Mouse (Mus musculus) erythroblast, adult 5-6 weeks (primary cell): ENCODE results near the gene Traf2. TPM values are rescaled to one million over a fixed set of nuclear protein-coding genes. Genes with fewer than 3 reads are reported as not detected.

Experiments
- total RNA-seq, 2 experiments: library from RNA; stranded (forward) in 1 of 2; stranded (reverse) in 1 of 2; fragments of 150-400 nt in 1 of 2; fragments of 200-764, 138-1000 nt in 1 of 2; gene quantifications; 2 replicates each; pipeline versions ENCODE4 v1.2.3 to v1.2.4; 2015 to 2017; ENCODE audit warnings: low replicate concordance in 2 of 2

The Traf2 gene
- total RNA-seq, 2 experiments from 2014 or later = 1.7 to 4.3 TPM

Other genes with a start within 250 kb of the Traf2 start
Only the 30 nearest of the 33 such genes appear.
- gene Man1b1, start 214.6 kb downstream of the Traf2 start, total RNA-seq (2015; ENCODE audit: low replicate concordance) = 4.6 and 11.1 TPM in 2 replicates
- gene Man1b1, start 214.6 kb downstream of the Traf2 start, total RNA-seq (2017; ENCODE audit: low replicate concordance) = 13.2 and 28.3 TPM in 2 replicates
- 13.3 TPM in 1 of 2 replicates, not detected in the other for gene Dpp7, start 190.6 kb downstream of the Traf2 start, total RNA-seq (2015; ENCODE audit: low replicate concordance)
- 2.6 TPM in 1 of 2 replicates, not detected in the other for gene Dpp7, start 190.6 kb downstream of the Traf2 start, total RNA-seq (2017; ENCODE audit: low replicate concordance)
- gene Uap1l1, start 181.3 kb downstream of the Traf2 start, total RNA-seq (2015; ENCODE audit: low replicate concordance) = 7.7 and 13.3 TPM in 2 replicates
- 0.51 and 3.9 TPM in 2 replicates for gene Uap1l1, start 181.3 kb downstream of the Traf2 start, total RNA-seq (2017; ENCODE audit: low replicate concordance)
- gene Sapcd2, start 174.6 kb downstream of the Traf2 start, total RNA-seq (2015; ENCODE audit: low replicate concordance) = 3.3 and 8.8 TPM in 2 replicates
- 0.98 and 8.0 TPM in 2 replicates for gene Sapcd2, start 174.6 kb downstream of the Traf2 start, total RNA-seq (2017; ENCODE audit: low replicate concordance)
- gene Entpd2, start 151.1 kb downstream of the Traf2 start, total RNA-seq (2015; ENCODE audit: low replicate concordance) = not detected in 2 replicates
- not detected in 2 replicates for gene Entpd2, start 151.1 kb downstream of the Traf2 start, total RNA-seq (2017; ENCODE audit: low replicate concordance)
- not detected in 2 replicates for gene Npdc1, start 147.6 kb downstream of the Traf2 start, total RNA-seq (2015; ENCODE audit: low replicate concordance)
- gene Npdc1, start 147.6 kb downstream of the Traf2 start, total RNA-seq (2017; ENCODE audit: low replicate concordance) = not detected in 2 replicates
- 2.7 and 4.0 TPM in 2 replicates for gene Fut7, start 123.7 kb downstream of the Traf2 start, total RNA-seq (2015; ENCODE audit: low replicate concordance)
- 4.4 and 4.5 TPM in 2 replicates for gene Fut7, start 123.7 kb downstream of the Traf2 start, total RNA-seq (2017; ENCODE audit: low replicate concordance)
- gene Abca2, start 118.2 kb downstream of the Traf2 start, total RNA-seq (2015; ENCODE audit: low replicate concordance) = 7.7 and 16.7 TPM in 2 replicates
- 4.5 and 7.3 TPM in 2 replicates for gene Abca2, start 118.2 kb downstream of the Traf2 start, total RNA-seq (2017; ENCODE audit: low replicate concordance)
- not detected in 2 replicates for gene Clic3, start 90.1 kb downstream of the Traf2 start, total RNA-seq (2015; ENCODE audit: low replicate concordance)
- not detected in 2 replicates for gene Clic3, start 90.1 kb downstream of the Traf2 start, total RNA-seq (2017; ENCODE audit: low replicate concordance)
- 18.2 and 33.8 TPM in 2 replicates for gene Paxx, start 85.8 kb downstream of the Traf2 start, total RNA-seq (2015; ENCODE audit: low replicate concordance)
- gene Paxx, start 85.8 kb downstream of the Traf2 start, total RNA-seq (2017; ENCODE audit: low replicate concordance) = 8.4 and 10.6 TPM in 2 replicates
- 1.3 TPM in 1 of 2 replicates, not detected in the other for gene Ptgds, start 76.9 kb downstream of the Traf2 start, total RNA-seq (2015; ENCODE audit: low replicate concordance)
- not detected in 2 replicates for gene Ptgds, start 76.9 kb downstream of the Traf2 start, total RNA-seq (2017; ENCODE audit: low replicate concordance)
- gene Lcn12, start 53.0 kb downstream of the Traf2 start, total RNA-seq (2015; ENCODE audit: low replicate concordance) = not detected in 2 replicates
- gene Lcn12, start 53.0 kb downstream of the Traf2 start, total RNA-seq (2017; ENCODE audit: low replicate concordance) = not detected in 2 replicates
- gene Fbxw5, start 46.2 kb downstream of the Traf2 start, total RNA-seq (2015; ENCODE audit: low replicate concordance) = 6.7 and 7.5 TPM in 2 replicates
- gene Fbxw5, start 46.2 kb downstream of the Traf2 start, total RNA-seq (2017; ENCODE audit: low replicate concordance) = 3.2 and 5.1 TPM in 2 replicates
- not detected in 2 replicates for gene C8g, start 45.2 kb downstream of the Traf2 start, total RNA-seq (2015; ENCODE audit: low replicate concordance)
- not detected in 2 replicates for gene C8g, start 45.2 kb downstream of the Traf2 start, total RNA-seq (2017; ENCODE audit: low replicate concordance)
- gene Edf1, start 10.9 kb upstream of the Traf2 start, total RNA-seq (2015; ENCODE audit: low replicate concordance) = 27.3 and 50.2 TPM in 2 replicates
- 32.2 and 32.9 TPM in 2 replicates for gene Edf1, start 10.9 kb upstream of the Traf2 start, total RNA-seq (2017; ENCODE audit: low replicate concordance)
- gene Mamdc4, start 27.9 kb upstream of the Traf2 start, total RNA-seq (2015; ENCODE audit: low replicate concordance) = 2.5 and 7.1 TPM in 2 replicates
- 4.3 and 4.5 TPM in 2 replicates for gene Mamdc4, start 27.9 kb upstream of the Traf2 start, total RNA-seq (2017; ENCODE audit: low replicate concordance)
- 0.96 and 7.1 TPM in 2 replicates for gene Phpt1, start 28.3 kb upstream of the Traf2 start, total RNA-seq (2015; ENCODE audit: low replicate concordance)
- gene Phpt1, start 28.3 kb upstream of the Traf2 start, total RNA-seq (2017; ENCODE audit: low replicate concordance) = 2.1 TPM in 1 of 2 replicates, not detected in the other
- gene Ajm1, start 34.8 kb upstream of the Traf2 start, total RNA-seq (2015; ENCODE audit: low replicate concordance) = 0.63 TPM in 1 of 2 replicates, not detected in the other
- not detected in 2 replicates for gene Ajm1, start 34.8 kb upstream of the Traf2 start, total RNA-seq (2017; ENCODE audit: low replicate concordance)
- gene Rabl6, start 61.6 kb upstream of the Traf2 start, total RNA-seq (2015; ENCODE audit: low replicate concordance) = 18.1 and 22.4 TPM in 2 replicates
- gene Rabl6, start 61.6 kb upstream of the Traf2 start, total RNA-seq (2017; ENCODE audit: low replicate concordance) = 11.8 and 29.1 TPM in 2 replicates
- gene Ccdc183, start 70.7 kb upstream of the Traf2 start, total RNA-seq (2015; ENCODE audit: low replicate concordance) = not detected in 2 replicates
- gene Ccdc183, start 70.7 kb upstream of the Traf2 start, total RNA-seq (2017; ENCODE audit: low replicate concordance) = not detected in 2 replicates
- 4.6 and 6.0 TPM in 2 replicates for gene Tmem141, start 75.1 kb upstream of the Traf2 start, total RNA-seq (2015; ENCODE audit: low replicate concordance)
- gene Tmem141, start 75.1 kb upstream of the Traf2 start, total RNA-seq (2017; ENCODE audit: low replicate concordance) = 2.2 and 9.4 TPM in 2 replicates
- gene Fcna, start 81.1 kb upstream of the Traf2 start, total RNA-seq (2015; ENCODE audit: low replicate concordance) = 20.5 and 47.1 TPM in 2 replicates
- gene Fcna, start 81.1 kb upstream of the Traf2 start, total RNA-seq (2017; ENCODE audit: low replicate concordance) = 24.3 and 27.7 TPM in 2 replicates
- not detected in 2 replicates for gene Lcn8, start 106.2 kb upstream of the Traf2 start, total RNA-seq (2015; ENCODE audit: low replicate concordance)
- gene Lcn8, start 106.2 kb upstream of the Traf2 start, total RNA-seq (2017; ENCODE audit: low replicate concordance) = not detected in 2 replicates
- not detected in 2 replicates for gene Lcn5, start 111.0 kb upstream of the Traf2 start, total RNA-seq (2015; ENCODE audit: low replicate concordance)
- gene Lcn5, start 111.0 kb upstream of the Traf2 start, total RNA-seq (2017; ENCODE audit: low replicate concordance) = not detected in 2 replicates
- gene Lcn6, start 129.8 kb upstream of the Traf2 start, total RNA-seq (2015; ENCODE audit: low replicate concordance) = not detected in 2 replicates
- not detected in 2 replicates for gene Lcn6, start 129.8 kb upstream of the Traf2 start, total RNA-seq (2017; ENCODE audit: low replicate concordance)
- gene Lcn10, start 135.8 kb upstream of the Traf2 start, total RNA-seq (2015; ENCODE audit: low replicate concordance) = not detected in 2 replicates
- gene Lcn10, start 135.8 kb upstream of the Traf2 start, total RNA-seq (2017; ENCODE audit: low replicate concordance) = not detected in 2 replicates
- not detected in 2 replicates for gene Obp2a, start 153.1 kb upstream of the Traf2 start, total RNA-seq (2015; ENCODE audit: low replicate concordance)
- gene Obp2a, start 153.1 kb upstream of the Traf2 start, total RNA-seq (2017; ENCODE audit: low replicate concordance) = not detected in 2 replicates
- gene Bmyc, start 159.8 kb upstream of the Traf2 start, total RNA-seq (2015; ENCODE audit: low replicate concordance) = 1.5 and 2.3 TPM in 2 replicates
- not detected in 2 replicates for gene Bmyc, start 159.8 kb upstream of the Traf2 start, total RNA-seq (2017; ENCODE audit: low replicate concordance)
- gene Obp2b, start 190.1 kb upstream of the Traf2 start, total RNA-seq (2015; ENCODE audit: low replicate concordance) = not detected in 2 replicates
- not detected in 2 replicates for gene Obp2b, start 190.1 kb upstream of the Traf2 start, total RNA-seq (2017; ENCODE audit: low replicate concordance)
- not detected in 2 replicates for gene Lcn3, start 218.6 kb upstream of the Traf2 start, total RNA-seq (2015; ENCODE audit: low replicate concordance)
- gene Lcn3, start 218.6 kb upstream of the Traf2 start, total RNA-seq (2017; ENCODE audit: low replicate concordance) = not detected in 2 replicates